Mouse (Mus musculus) embryonic facial prominence, embryonic 14.5 days (tissue): ENCODE measurements around the gene Nxn. TPM values are rescaled to one million over a fixed set of nuclear protein-coding genes. Genes with fewer than 3 reads are reported as not detected.

ENCODE experiments used
- ATAC-seq: fragments of 200-750 bp; cut with Nextera tagmentation; 2 replicates; pipeline ENCODE4 v1.8.0; 2017; ENCODE audit warnings: low read depth, moderate number of reproducible peaks, moderate TSS enrichment
- DNase-seq: peaks from one replicate; pipeline ENCODE4 v3.0.0-alpha.2; 2015; ENCODE audit warnings: low spot score
- H3K27ac ChIP-seq: fragments of 300-500 bp; sonication (generic); replicated peaks from 2 replicates; pipeline ENCODE4 v1.5.1; 2014; ENCODE audit warnings: low read depth, mild to moderate bottlenecking, low read length, moderate library complexity
- H3K27me3 ChIP-seq: fragments of 300-500 bp; sonication (generic); replicated peaks from 2 replicates; pipeline ENCODE4 v1.6.1; 2014; ENCODE audit warnings: low read length; ENCODE audit not compliant: control insufficient read depth, insufficient read depth
- H3K36me3 ChIP-seq: fragments of 300-500 bp; sonication (generic); 2 replicates; pipeline ENCODE4 v1.6.1; 2014; ENCODE audit warnings: low read length, mixed read lengths; ENCODE audit not compliant: control insufficient read depth, insufficient read depth
- H3K4me1 ChIP-seq: fragments of 300-500 bp; sonication (generic); 2 replicates; pipeline ENCODE4 v1.6.1; 2014; ENCODE audit warnings: antibody characterized with exemption, low read length; ENCODE audit not compliant: control insufficient read depth, insufficient read depth
- H3K4me2 ChIP-seq: fragments of 300-500 bp; sonication (generic); 2 replicates; pipeline ENCODE4 v1.6.1; 2014; ENCODE audit warnings: low read depth, mild to moderate bottlenecking, low read length, moderate library complexity, mixed read lengths
- H3K4me3 ChIP-seq: fragments of 300-500 bp; sonication (generic); 2 replicates; pipeline ENCODE4 v1.5.1; 2014; ENCODE audit warnings: low read depth, mild to moderate bottlenecking, low read length
- H3K9ac ChIP-seq: fragments of 300-500 bp; sonication (generic); 2 replicates; pipeline ENCODE4 v1.6.1; 2014; ENCODE audit warnings: low read depth, mild to moderate bottlenecking, low read length, moderate library complexity, mixed read lengths
- H3K9me3 ChIP-seq: fragments of 300-500 bp; sonication (generic); 2 replicates; pipeline ENCODE4 v1.6.1; 2016; ENCODE audit warnings: low read length; ENCODE audit not compliant: control insufficient read depth
- WGBS: fragments of 180-500 bp; shearing (Covaris S2); extraction: QIAGEN DNeasy Blood & Tissue Kit; methylation state at CpG from one replicate; pipeline ENCODE4 v1.1.7; 2014; 5-methylcytosine and 5-hydroxymethylcytosine counted together
- polyA plus RNA-seq: library from polyadenylated mRNA; unstranded; fragments of >200 nt; fragmentation: Nextera tagmentation; extraction: Ambion mirVana; gene quantifications from 2 replicates; pipeline ENCODE4 v1.2.1, GENCODE M21; 2014

Nxn gene
- polyA plus RNA-seq, 1 experiment from 2014 or later, result 63.8 TPM

DNA sequence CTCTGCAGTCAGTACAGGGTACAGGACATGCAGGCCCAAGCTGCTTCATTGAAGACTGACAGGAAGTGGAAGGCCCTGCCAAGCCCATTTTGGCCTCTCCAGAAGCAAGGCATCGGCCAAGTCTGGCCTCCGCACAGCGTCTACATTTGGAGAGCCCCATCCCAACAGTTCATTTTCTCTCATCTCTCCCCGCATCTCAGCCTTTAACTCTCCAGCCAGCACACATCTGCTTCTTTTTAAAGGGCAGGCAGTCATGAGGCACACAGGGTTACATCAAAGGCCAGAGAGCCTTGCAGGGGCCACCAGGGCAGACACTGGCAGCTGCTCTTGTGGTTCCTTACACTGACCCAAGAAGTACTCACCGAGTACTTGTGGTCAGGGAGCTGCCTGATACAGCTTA lies 89.1 kb downstream of the Nxn start:
- Histone ChIP-seq H3K4me2 (no peak overlapping the region), H3K4me1 (peaks cover 75% of the 10 kb centered on the region), H3K36me3 (no peaks in the 10 kb centered on the region), H3K9me3 (no peaks in the 10 kb centered on the region), H3K9ac (no peak overlapping the region), H3K27me3 (no peaks in the 10 kb centered on the region), H3K4me3 (no peak overlapping the region), H3K27ac (peak overlapping the region; percentile 59; the same call in 1 of the 2 replicates)
- no peak for ATAC-seq
- 46% methylated on average over 5 of the region's 5 CpGs for WGBS
- no peak for DNase-seq

DNA sequence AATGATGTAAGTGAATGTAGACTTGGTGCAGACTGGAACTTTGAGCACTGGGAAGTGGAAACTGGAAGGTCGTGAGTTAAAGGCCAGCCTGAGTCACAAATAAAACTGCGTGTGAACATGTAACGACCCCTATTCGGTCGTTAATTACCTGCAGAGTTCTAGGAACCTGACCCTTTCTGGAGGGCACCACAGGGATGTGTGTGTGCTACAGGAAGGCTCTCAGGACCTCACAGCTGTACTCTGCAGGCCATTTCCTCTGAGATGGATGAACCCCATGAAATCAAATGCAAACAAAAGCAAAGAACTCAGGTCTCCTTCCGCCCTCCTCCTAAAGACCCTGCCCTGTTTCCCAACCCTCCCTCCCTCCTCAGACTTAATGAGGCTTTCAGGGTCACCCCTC lies 89.9 kb downstream of the Nxn start:
- WGBS, result 31% methylated on average over 6 of the region's 6 CpGs
- no peak overlapping the region for H3K27ac ChIP-seq
- no peak overlapping the region for H3K4me2 ChIP-seq
- no peak for ATAC-seq
- H3K27me3 ChIP-seq, result no peaks in the 10 kb centered on the region
- no peak for DNase-seq
- no peak overlapping the region for H3K9ac ChIP-seq
- H3K36me3 ChIP-seq, result no peaks in the 10 kb centered on the region
- no peak overlapping the region for H3K4me3 ChIP-seq
- H3K9me3 ChIP-seq, result no peaks in the 10 kb centered on the region
- peaks cover 72% of the 10 kb centered on the region for H3K4me1 ChIP-seq

DNA sequence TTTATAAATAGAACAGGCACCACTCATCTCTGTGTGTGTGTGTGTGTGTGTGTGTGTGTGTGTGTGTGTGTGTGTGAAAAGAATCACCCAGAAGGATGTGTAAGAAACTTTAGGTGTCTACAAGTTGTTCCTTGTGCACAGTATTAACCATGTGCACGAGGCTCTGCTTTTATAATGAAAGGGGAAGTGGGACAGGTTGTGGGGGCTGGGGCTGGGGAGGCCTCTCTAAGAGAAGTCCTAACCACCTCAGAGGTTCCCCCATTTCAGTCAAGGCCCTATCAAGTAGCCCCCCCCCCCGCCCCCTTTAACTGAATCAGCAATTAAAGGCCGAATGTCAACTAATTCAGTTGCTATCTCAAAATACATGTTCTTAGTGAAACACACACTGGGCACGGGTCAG lies 92.2 kb downstream of the Nxn start:
- ATAC-seq (no peak), DNase-seq (no peak)
- Histone ChIP-seq H3K4me2 (no peak overlapping the region), H3K9me3 (no peaks in the 10 kb centered on the region), H3K27me3 (no peaks in the 10 kb centered on the region), H3K4me3 (no peak overlapping the region), H3K9ac (no peak overlapping the region), H3K36me3 (no peaks in the 10 kb centered on the region), H3K4me1 (peaks cover 54% of the 10 kb centered on the region), H3K27ac (no peak overlapping the region; the same call in 1 of the 2 replicates)
- 40% methylated on average over 4 of the region's 4 CpGs for WGBS

DNA sequence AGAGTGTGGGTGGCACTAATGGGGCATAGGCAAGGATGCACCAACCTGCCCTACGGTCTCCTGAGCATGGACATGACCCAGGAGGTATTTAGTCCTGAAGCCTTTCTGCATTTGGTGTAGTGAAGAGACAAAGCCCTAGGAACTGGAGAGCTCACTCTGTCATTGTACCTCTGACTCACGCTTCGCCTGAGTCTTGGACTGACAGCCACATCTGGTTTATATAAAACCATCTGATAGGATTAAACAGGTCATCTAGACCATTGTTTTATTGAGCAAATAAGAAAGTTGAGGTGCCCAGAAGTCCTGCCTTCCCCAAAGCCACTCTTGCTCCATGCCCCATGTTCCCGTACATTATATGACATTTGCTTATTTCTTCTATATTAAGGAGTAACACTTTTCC lies 93.4 kb downstream of the Nxn start:
- DNase-seq, result no peak
- Histone ChIP-seq H3K9ac (no peak overlapping the region), H3K4me1 (peaks cover 51% of the 10 kb centered on the region), H3K9me3 (no peaks in the 10 kb centered on the region), H3K27me3 (no peaks in the 10 kb centered on the region), H3K27ac (peak overlapping the region; percentile 31; the same call in 1 of the 2 replicates), H3K4me3 (no peak overlapping the region), H3K4me2 (no peak overlapping the region), H3K36me3 (no peaks in the 10 kb centered on the region)
- ATAC-seq, result no peak
- WGBS, result 47% methylated on average over 4 of the region's 4 CpGs

DNA sequence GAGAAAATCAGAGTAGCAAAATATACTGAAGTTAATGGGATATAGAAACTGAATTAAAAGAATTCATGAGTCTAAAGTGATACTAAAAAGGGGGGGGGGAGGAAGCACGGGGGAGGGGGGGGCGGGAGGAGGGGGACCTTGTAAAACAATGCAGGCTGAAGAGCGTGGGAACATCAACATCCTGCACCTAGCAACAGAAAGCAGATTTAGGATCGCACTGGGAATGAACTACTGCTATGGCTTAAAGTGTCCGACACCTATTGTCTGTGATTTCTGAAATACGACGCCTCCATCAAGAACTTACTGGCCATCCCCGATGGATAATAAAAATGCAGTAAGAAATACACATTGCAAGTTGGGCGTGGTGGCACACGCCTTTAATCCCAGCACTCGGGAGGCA lies 95.6 kb downstream of the Nxn start:
- no peak for ATAC-seq
- H3K4me1 ChIP-seq, result peaks cover 49% of the 10 kb centered on the region

DNA sequence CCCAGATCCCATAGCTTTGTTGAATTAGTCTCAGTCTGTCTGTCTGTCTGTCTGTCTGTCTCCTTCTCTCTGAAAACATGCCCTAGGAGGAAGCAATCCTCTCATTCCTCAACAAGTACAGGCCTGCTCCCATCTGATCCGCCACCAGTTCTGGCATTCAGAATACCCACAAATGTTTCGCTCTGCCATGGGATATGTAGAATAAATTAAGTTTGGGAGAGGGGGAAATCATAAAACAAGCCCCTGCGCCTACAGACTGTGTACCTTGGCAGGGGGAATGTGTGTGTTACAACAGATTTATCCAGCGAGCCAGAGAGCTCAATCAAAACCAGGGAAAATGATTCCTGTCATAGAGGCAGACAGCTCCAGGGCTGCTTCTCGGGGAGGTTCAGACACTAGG lies 98.1 kb downstream of the Nxn start:
- H3K4me3 ChIP-seq, result no peak overlapping the region
- ATAC-seq, result peak; percentile 70; the same call in 1 of the 2 replicates
- no peak overlapping the region for H3K9ac ChIP-seq
- H3K4me2 ChIP-seq, result no peak overlapping the region
- H3K9me3 ChIP-seq, result no peaks in the 10 kb centered on the region
- no peaks in the 10 kb centered on the region for H3K36me3 ChIP-seq
- WGBS, result 52% methylated on average over 5 of the region's 5 CpGs
- peak; percentile 83 for DNase-seq
- peaks cover 51% of the 10 kb centered on the region for H3K4me1 ChIP-seq
- H3K27me3 ChIP-seq, result no peaks in the 10 kb centered on the region
- H3K27ac ChIP-seq, result peak overlapping the region; percentile 50

More for the DNA sequence above, 95.6 kb downstream of the Nxn start:
- Histone ChIP-seq H3K9me3 (no peaks in the 10 kb centered on the region), H3K9ac (no peak overlapping the region), H3K36me3 (no peaks in the 10 kb centered on the region), H3K4me3 (no peak overlapping the region), H3K4me2 (no peak overlapping the region), H3K27me3 (no peaks in the 10 kb centered on the region), H3K27ac (no peak overlapping the region)
- 73% methylated on average over 10 of the region's 11 CpGs for WGBS
- DNase-seq, result no peak

DNA sequence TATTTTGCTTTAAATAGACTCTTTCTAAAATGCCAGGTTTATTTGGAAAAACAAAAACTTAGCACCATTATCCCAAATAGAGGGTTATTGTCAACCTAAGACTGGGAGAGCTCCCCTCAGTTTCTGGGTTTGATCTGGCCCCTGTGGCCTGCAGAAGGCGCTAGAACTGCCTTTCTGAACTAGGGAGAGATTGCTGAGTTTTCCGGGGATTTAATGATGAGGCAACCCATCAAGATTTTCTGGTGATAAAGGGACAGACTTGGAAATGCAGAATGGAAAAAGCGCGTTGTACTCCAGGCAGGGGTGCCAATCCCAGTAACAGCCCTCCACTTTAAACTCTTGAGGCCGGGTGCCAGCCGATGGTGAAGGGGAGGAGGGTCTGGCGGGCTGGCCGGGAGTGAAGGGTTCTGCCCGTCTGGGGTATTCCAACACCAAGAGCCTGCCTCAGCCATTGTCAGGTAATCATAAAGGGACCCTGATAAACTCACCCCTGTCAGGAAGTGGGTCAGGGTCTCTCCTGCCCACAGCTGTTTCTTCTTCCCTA lies 100.4 kb downstream of the Nxn start:
- peaks cover 65% of the 10 kb centered on the region for H3K4me1 ChIP-seq
- no peaks in the 10 kb centered on the region for H3K27me3 ChIP-seq
- no peaks in the 10 kb centered on the region for H3K36me3 ChIP-seq
- no peak overlapping the region for H3K4me3 ChIP-seq
- ATAC-seq, result no peak
- no peak overlapping the region for H3K4me2 ChIP-seq
- DNase-seq, result no peak
- no peak overlapping the region for H3K27ac ChIP-seq
- WGBS, result 58% methylated on average over 9 of the region's 9 CpGs
- no peaks in the 10 kb centered on the region for H3K9me3 ChIP-seq
- no peak overlapping the region for H3K9ac ChIP-seq

DNA sequence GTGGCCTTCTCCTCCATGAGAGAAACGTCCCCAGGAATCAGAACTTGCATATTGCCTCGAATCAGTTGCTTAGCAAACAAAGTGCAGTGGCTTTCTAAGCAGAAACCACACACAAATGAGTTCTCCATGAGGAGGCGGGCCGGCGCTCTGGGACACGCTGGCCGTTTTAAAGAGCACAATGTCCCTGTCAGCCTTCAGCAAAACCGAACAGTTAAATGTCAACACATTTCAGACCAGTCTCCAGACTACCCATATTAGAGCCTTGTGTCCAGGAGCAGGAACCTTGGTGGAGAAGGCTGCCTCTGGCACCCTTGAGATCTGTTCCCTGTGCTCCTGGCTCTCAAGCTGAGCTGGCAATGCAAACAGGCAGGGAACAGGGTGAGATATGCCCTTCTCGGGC lies 101.7 kb downstream of the Nxn start:
- 59% methylated on average over 9 of the region's 9 CpGs for WGBS
- no peaks in the 10 kb centered on the region for H3K27me3 ChIP-seq
- no peak overlapping the region for H3K9ac ChIP-seq
- H3K4me2 ChIP-seq, result no peak overlapping the region
- peaks cover 74% of the 10 kb centered on the region for H3K4me1 ChIP-seq
- no peak for DNase-seq
- ATAC-seq, result no peak
- no peak overlapping the region for H3K4me3 ChIP-seq
- H3K27ac ChIP-seq, result peak overlapping the region; percentile 41; the same call in 1 of the 2 replicates
- H3K9me3 ChIP-seq, result no peaks in the 10 kb centered on the region
- no peaks in the 10 kb centered on the region for H3K36me3 ChIP-seq

DNA sequence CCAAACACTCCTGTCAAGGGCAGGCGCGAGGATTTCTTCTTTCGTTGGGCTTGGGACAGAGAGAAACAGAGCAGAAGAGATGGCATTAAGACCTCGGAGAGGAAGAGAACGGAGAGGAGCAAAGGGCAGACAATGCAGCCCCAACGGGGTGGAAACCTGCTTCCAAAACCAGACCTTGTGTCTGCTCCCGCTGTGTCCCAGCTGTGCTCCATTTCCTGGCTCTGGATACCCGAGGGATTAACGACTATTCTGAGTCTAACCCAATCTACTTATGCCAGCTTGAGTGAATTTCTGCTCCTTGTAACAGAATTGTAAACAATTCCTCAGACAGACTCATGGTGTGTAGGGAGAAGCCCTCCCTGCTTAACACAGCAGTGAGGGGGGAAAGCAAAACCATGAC lies 104.1 kb downstream of the Nxn start:
- Histone ChIP-seq H3K4me2 (peak overlapping the region; percentile 36; the same call in 1 of the 2 replicates), H3K4me1 (peaks cover 80% of the 10 kb centered on the region), H3K36me3 (no peaks in the 10 kb centered on the region), H3K9ac (no peak overlapping the region), H3K4me3 (no peak overlapping the region), H3K27me3 (no peaks in the 10 kb centered on the region), H3K9me3 (no peaks in the 10 kb centered on the region), H3K27ac (peak overlapping the region; percentile 68)
- 23% methylated on average over 9 of the region's 9 CpGs for WGBS
- peak; percentile 80 for DNase-seq
- ATAC-seq, result no peak
